Mouse (Mus musculus) stomach, postnatal 0 days (tissue): ENCODE data around the gene Brinp3. TPM values are rescaled to one million over a fixed set of nuclear protein-coding genes. Genes with fewer than 3 reads are reported as not detected.

Source experiments
- ATAC-seq: fragments of 200-750 bp; cut with Nextera tagmentation; 2 replicates; pipeline ENCODE4 v1.8.0; 2017; ENCODE audit not compliant: low FRiP score, low TSS enrichment
- DNase-seq: peaks from one replicate; pipeline ENCODE4 v3.0.0-alpha.2; 2016; ENCODE audit warnings: low spot score
- H3K27ac ChIP-seq: fragments of 300-500 bp; sonication (generic); replicated peaks from 2 replicates; pipeline ENCODE4 v1.5.1; 2014; ENCODE audit warnings: mild to moderate bottlenecking, control low read depth
- H3K27me3 ChIP-seq: fragments of 300-500 bp; sonication (generic); 2 replicates; pipeline ENCODE4 v1.6.1; 2014; ENCODE audit warnings: low read length; ENCODE audit not compliant: control insufficient read depth, insufficient read depth
- H3K36me3 ChIP-seq: fragments of 300-500 bp; sonication (generic); 2 replicates; pipeline ENCODE4 v1.6.1; 2014; ENCODE audit warnings: low read length, mixed read lengths; ENCODE audit not compliant: control insufficient read depth, insufficient read depth
- H3K4me1 ChIP-seq: fragments of 300-500 bp; sonication (generic); replicated peaks from 2 replicates; pipeline ENCODE4 v1.6.1; 2014; ENCODE audit warnings: antibody characterized with exemption; ENCODE audit not compliant: control insufficient read depth, insufficient read depth
- H3K4me2 ChIP-seq: fragments of 300-500 bp; sonication (generic); replicated peaks from 2 replicates; pipeline ENCODE4 v1.6.1; 2014; ENCODE audit warnings: low read depth, mild to moderate bottlenecking, control low read depth, moderate library complexity
- H3K4me3 ChIP-seq: fragments of 300-500 bp; sonication (generic); 2 replicates; pipeline ENCODE4 v1.5.1; 2014; ENCODE audit warnings: low read depth, low read length, control low read depth
- H3K9ac ChIP-seq: fragments of 300-500 bp; sonication (generic); 2 replicates; pipeline ENCODE4 v1.6.1; 2014; ENCODE audit warnings: mild to moderate bottlenecking, low read length, control low read depth, mixed read lengths
- H3K9me3 ChIP-seq: fragments of 300-500 bp; sonication (generic); 2 replicates; pipeline ENCODE4 v1.6.1; 2016; ENCODE audit warnings: low read length; ENCODE audit not compliant: control insufficient read depth
- CTCF ChIP-seq: IDR thresholded peaks from 2 replicates; pipeline ENCODE4 v1.5.1; 2016; ENCODE audit warnings: antibody characterized with exemption, low read depth, mild to moderate bottlenecking, moderate library complexity
- EP300 ChIP-seq: optimal IDR thresholded peaks from 2 replicates; pipeline ENCODE3; 2016; ENCODE audit warnings: antibody characterized with exemption
- WGBS: fragments of 180-500 bp; shearing (Covaris S2); extraction: QIAGEN DNeasy Blood & Tissue Kit; methylation state at CpG from one replicate; pipeline ENCODE4 v1.1.7; 2014; 5-methylcytosine and 5-hydroxymethylcytosine counted together
- polyA plus RNA-seq: library from polyadenylated mRNA; unstranded; fragments of >200 nt; fragmentation: Nextera tagmentation; extraction: Ambion mirVana; gene quantifications from 2 replicates; pipeline ENCODE4 v1.2.1, GENCODE M21; 2015

The Brinp3 gene
- polyA plus RNA-seq, 1 experiment from 2014 or later = 0.73 TPM

DNA sequence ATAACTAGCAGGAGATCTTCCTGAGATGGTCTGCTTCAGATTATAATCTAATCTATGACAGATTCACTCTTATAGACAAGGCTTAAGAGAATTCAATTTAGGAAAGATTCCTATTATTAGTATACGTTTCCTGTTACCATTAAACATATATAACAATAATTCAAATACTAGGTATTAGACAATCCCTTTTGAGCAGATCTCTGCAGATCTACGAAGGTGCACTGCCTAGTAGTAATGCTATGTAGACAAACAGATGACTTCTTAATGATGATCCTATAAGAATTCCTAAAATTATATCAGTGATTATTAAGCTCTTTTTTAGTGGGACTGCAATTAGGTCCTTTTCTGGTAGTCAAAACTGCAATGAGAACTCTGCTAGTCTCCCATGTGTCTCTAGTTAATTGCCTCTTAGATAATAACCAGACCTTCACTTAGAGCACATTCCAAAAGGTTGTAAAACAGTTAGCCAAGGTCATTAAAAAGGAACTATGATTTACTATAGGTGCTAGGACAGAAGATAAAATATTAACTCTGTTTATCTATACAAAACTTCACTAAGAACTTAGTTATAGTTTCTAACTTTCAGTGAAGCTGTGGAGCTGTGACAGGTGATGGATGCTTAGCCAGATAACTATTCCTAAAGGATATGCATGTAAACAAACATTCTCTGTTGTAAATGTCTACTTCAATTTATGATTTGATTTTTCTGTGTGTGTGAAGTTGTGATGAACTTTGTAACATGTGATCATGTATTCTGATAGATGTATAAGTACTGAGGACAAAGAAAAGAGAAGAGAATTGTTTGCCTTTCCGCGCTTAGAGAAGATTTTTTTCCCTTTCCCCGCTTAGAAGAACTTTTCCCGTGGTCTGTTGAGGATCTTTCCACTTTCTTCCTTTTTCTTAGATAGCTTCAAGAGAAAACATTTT lies 445.2 kb downstream of the Brinp3 start:
- Histone ChIP-seq H3K36me3 (no peaks in the 10 kb centered on the region), H3K4me3 (no peak overlapping the region), H3K4me1 (no peaks in the 10 kb centered on the region), H3K9me3 (no peaks in the 10 kb centered on the region), H3K4me2 (no peak overlapping the region), H3K9ac (no peak overlapping the region), H3K27me3 (no peaks in the 10 kb centered on the region), H3K27ac (no peak overlapping the region)
- DNase-seq (no peak), ATAC-seq (no peak)
- 76% methylated on average over 6 of the region's 6 CpGs for WGBS
- no peak for TF ChIP-seq EP300
- no peak for TF ChIP-seq CTCF
